Mouse (Mus musculus) cerebellum, adult 2 months (tissue): Measurements from ENCODE around the gene Ddx39. TPM values are rescaled to one million over a fixed set of nuclear protein-coding genes. Genes with fewer than 3 reads are reported as not detected.

Experiments
- DNase-seq, 2 experiments: peaks; one replicate each; pipeline ENCODE4 v3.0.0; 2021
- H3K27ac ChIP-seq: fragments of 200-500 bp; 2 replicates; pipeline ENCODE4 v1.5.1; 2012; ENCODE audit warnings: low read length, control low read depth, inconsistent platforms; ENCODE audit not compliant: insufficient read depth
- H3K27me3 ChIP-seq: fragments of 200-500 bp; 2 replicates; pipeline ENCODE4 v1.6.1; 2012; ENCODE audit warnings: inconsistent platforms, mild to moderate bottlenecking, low read length, moderate library complexity; ENCODE audit not compliant: control insufficient read depth, insufficient read depth
- H3K4me1 ChIP-seq: fragments of 200-500 bp; 2 replicates; pipeline ENCODE4 v1.6.1; 2011; ENCODE audit warnings: low read length; ENCODE audit not compliant: control insufficient read depth, insufficient read depth
- H3K4me3 ChIP-seq: fragments of 200-500 bp; replicated peaks from 2 replicates; pipeline ENCODE3; 2011; ENCODE audit warnings: mild to moderate bottlenecking, low read depth, low read length, control low read depth; ENCODE audit not compliant: insufficient read depth
- CTCF ChIP-seq: fragments of 200-500 bp; IDR thresholded peaks from 2 replicates; pipeline ENCODE4 v1.5.1; 2011; ENCODE audit warnings: low read depth, mild to moderate bottlenecking, control low read depth, low read length, moderate library complexity, borderline replicate concordance; ENCODE audit not compliant: insufficient read depth
- POLR2A ChIP-seq: fragments of 200-500 bp; IDR thresholded peaks from 2 replicates; pipeline ENCODE4 v1.6.1; 2011; ENCODE audit warnings: low read length, control low read depth, borderline replicate concordance; ENCODE audit not compliant: insufficient read depth
- WGBS: fragments of 180-500 bp; shearing (Covaris S2); methylation state at CpG from one replicate; pipeline ENCODE4 v1.1.7; 2018; 5-methylcytosine and 5-hydroxymethylcytosine counted together
- polyA plus RNA-seq: library from polyadenylated mRNA; depleted of rRNA; stranded (reverse); fragments of >200 nt; gene quantifications from 2 replicates; pipeline ENCODE4 v1.2.3, GENCODE M21; 2012

Ddx39 gene
- polyA plus RNA-seq, 1 experiment: 30.0 TPM

DNA sequence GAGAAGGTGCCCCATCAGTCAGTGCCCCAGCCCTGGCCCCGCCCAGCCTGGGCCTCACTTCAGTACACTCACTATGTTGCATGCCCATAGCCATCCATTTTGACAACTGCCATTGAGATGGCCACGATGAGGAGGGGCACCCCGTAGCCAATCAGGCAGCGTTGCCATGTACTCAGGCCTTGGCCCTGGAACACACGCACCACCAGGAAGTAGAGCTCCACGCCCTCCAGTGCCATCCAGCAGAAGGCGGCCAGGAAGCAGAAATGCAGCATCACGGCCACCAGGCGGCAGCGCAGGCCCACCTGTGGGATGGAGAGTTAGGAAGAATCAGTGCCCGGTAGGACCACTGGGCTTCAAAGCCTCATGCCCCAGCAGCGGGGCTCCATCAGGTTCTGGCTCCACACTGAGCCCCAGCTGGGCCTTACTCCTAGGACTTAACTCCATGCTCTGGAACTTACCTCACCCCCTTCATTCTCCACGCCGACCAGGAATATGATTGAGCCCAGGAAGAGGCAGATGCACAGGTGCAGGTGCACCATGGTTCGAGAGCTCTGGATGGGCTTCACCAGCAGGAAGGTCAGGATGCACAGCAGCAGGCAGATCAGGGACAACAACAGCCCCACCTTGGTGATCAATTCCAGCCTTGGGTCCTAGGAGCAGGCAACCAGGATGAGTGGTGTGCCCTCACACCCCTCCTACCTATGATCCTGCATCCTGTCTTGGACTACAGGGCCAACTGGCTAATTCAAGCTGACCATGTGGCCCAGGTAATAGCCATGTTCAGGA is 9.9 kb downstream of the Ddx39 start:
- no peak overlapping the region for H3K27ac ChIP-seq
- WGBS: 26% methylated on average over 15 of the region's 15 CpGs
- TF ChIP-seq POLR2A (no peak), CTCF (peak; percentile 89)
- no peaks in the 10 kb centered on the region for H3K27me3 ChIP-seq
- peak; percentile 74 to 79 for DNase-seq
- H3K4me3 ChIP-seq: no peak overlapping the region
- H3K4me1 ChIP-seq: no peaks in the 10 kb centered on the region

DNA sequence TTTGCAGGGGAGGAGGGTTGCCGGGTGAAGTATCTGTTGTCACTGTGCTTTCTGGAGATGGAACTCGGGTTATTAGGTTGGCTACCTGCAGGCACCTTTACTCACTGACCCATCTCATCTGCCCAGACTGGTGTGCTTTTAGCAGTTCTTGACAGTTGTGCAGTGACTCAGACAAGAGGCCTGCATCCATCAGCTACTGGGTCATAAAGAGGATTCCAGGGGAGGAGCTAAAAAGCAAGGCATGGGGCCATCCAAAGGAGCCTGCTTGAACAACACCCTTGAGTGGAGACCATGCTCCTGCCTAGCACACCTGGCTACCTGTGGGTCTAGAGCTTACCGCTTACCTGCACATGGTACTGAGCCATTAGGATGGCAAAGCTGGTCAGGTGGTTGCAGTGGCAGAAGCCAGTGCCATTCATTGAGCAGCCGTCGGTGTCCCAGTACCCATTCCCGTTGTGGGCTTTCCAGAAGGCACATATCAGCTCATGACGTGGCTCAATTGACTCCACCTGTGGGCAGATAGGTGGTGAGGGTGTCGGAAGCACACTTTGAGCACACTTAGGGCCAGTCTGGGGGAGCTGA is 10.6 kb downstream of the Ddx39 start:
- H3K4me3 ChIP-seq: no peak overlapping the region
- WGBS: 94% methylated on average over 8 of the region's 8 CpGs
- TF ChIP-seq CTCF (no peak), POLR2A (no peak)
- no peak for DNase-seq
- no peaks in the 10 kb centered on the region for H3K4me1 ChIP-seq
- no peak overlapping the region for H3K27ac ChIP-seq
- no peaks in the 10 kb centered on the region for H3K27me3 ChIP-seq

DNA sequence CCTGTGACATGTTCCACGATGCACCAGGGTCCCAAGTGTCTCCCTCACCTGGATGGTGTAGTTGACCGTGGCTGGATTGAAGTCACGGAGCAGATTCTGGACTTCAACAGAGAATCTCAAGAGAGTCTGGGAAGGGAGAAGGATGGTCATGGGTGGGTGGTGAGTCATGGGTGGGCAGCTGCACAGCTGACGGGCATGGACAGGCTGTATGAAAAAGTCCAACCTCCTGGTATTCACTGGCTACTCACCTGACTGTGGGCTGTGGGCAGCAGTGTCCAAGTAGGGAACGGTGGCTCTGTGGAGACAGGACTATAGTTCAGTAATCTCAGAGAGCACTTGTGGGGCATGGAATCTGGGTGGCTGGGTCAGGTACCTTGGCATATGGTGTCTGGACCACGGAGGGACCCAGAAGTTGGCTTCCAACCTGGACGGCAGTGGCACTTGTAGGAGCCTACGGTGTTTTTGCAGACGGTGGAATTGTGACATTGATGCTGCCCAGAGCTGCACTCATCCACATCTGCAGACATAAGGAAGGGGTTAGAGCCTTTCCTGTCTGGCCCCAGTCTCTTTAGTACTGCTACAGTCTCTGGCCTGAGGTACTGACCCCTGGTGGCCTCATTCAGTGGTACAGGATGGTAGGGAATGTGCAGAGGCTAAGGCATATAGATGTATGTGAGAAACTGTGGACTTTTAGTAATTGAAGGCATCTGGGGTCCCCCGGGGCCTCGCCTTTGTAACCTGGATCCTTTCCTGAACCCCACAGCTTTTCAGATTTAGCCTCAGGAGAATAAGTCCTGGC is 14.2 kb downstream of the Ddx39 start:
- WGBS: 81% methylated on average over 11 of the region's 11 CpGs
- H3K4me1 ChIP-seq: no peaks in the 10 kb centered on the region
- TF ChIP-seq CTCF (peak; percentile 47; the same call in 1 of the 2 replicates), POLR2A (no peak)

GRCm38 (mm10) chr8:83731906-83732305 is 16.9 kb downstream of the Ddx39 start:
- H3K27ac ChIP-seq: no peak overlapping the region
- DNase-seq: no peak
- H3K4me3 ChIP-seq: no peak overlapping the region
- 34% methylated on average over 5 of the region's 5 CpGs for WGBS
- TF ChIP-seq POLR2A (no peak), CTCF (no peak)
- no peaks in the 10 kb centered on the region for H3K27me3 ChIP-seq
- no peaks in the 10 kb centered on the region for H3K4me1 ChIP-seq

More for the DNA sequence above, 14.2 kb downstream of the Ddx39 start:
- no peaks in the 10 kb centered on the region for H3K27me3 ChIP-seq
- no peak for DNase-seq
- H3K4me3 ChIP-seq: no peak overlapping the region
- no peak overlapping the region for H3K27ac ChIP-seq

GRCm38 (mm10) chr8:83732919-83733318 is 17.9 kb downstream of the Ddx39 start:
- Histone ChIP-seq H3K4me1 (no peaks in the 10 kb centered on the region), H3K27me3 (no peaks in the 10 kb centered on the region), H3K4me3 (no peak overlapping the region), H3K27ac (no peak overlapping the region)
- 83% methylated on average over 6 of the region's 6 CpGs for WGBS
- DNase-seq: no peak
- TF ChIP-seq POLR2A (no peak), CTCF (no peak)

GRCm38 (mm10) chr8:83736681-83737080 is 21.7 kb downstream of the Ddx39 start:
- H3K27me3 ChIP-seq: no peaks in the 10 kb centered on the region; the same call in 1 of the 2 replicates
- H3K27ac ChIP-seq: no peak overlapping the region
- H3K4me1 ChIP-seq: no peaks in the 10 kb centered on the region
- 80% methylated on average over 4 of the region's 4 CpGs for WGBS
- DNase-seq: no peak
- TF ChIP-seq CTCF (no peak), POLR2A (no peak)
- H3K4me3 ChIP-seq: no peak overlapping the region

DNA sequence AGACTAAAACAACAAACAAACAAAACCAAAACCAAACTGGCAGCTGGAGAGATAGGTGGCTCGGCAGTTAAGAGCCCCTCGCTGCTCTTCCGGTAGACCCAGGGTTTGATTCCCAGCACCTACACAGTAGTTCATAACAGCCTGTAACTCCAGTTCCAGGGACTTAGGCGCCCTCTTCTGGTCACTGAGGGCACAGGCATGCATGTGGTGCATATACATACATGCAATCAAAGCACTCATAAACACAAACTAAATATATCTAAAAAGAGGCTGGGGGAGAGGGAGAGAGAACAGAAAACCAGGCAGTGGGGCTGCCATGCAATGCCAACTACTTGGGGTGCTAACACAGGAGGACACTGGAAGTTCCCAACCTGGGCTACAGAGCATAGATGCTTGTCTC is 22.4 kb downstream of the Ddx39 start:
- Histone ChIP-seq H3K4me1 (no peaks in the 10 kb centered on the region), H3K27me3 (no peaks in the 10 kb centered on the region; the same call in 1 of the 2 replicates), H3K27ac (no peak overlapping the region), H3K4me3 (no peak overlapping the region)
- TF ChIP-seq POLR2A: no peak
- TF ChIP-seq CTCF: no peak
- WGBS: 85% methylated on average over 4 of the region's 4 CpGs
- DNase-seq: no peak
